Mouse (Mus musculus) midbrain, embryonic 10.5 days (tissue): ENCODE measurements around the gene Gm11992. TPM values are rescaled to one million over a fixed set of nuclear protein-coding genes. Genes with fewer than 3 reads are reported as not detected.

ENCODE experiments used
- DNase-seq: peaks from one replicate; pipeline ENCODE4 v3.0.0-alpha.2; 2017; ENCODE audit warnings: low spot score
- H3K27ac ChIP-seq: fragments of 300-500 bp; sonication (generic); replicated peaks from 2 replicates; pipeline ENCODE4 v1.5.1; 2016; ENCODE audit warnings: mild to moderate bottlenecking
- H3K27me3 ChIP-seq: fragments of 300-500 bp; sonication (generic); 2 replicates; pipeline ENCODE4 v1.6.1; 2016; ENCODE audit warnings: low read depth, mild to moderate bottlenecking; ENCODE audit not compliant: poor library complexity, severe bottlenecking
- H3K36me3 ChIP-seq: fragments of 300-500 bp; sonication (generic); 2 replicates; pipeline ENCODE4 v1.6.1; 2016; ENCODE audit warnings: mild to moderate bottlenecking, moderate library complexity
- H3K4me1 ChIP-seq: fragments of 300-500 bp; sonication (generic); 2 replicates; pipeline ENCODE4 v1.6.1; 2016
- H3K4me3 ChIP-seq: fragments of 300-500 bp; sonication (generic); 2 replicates; pipeline ENCODE4 v1.5.1; 2016; ENCODE audit warnings: mild to moderate bottlenecking, moderate library complexity
- H3K9me3 ChIP-seq: fragments of 300-500 bp; sonication (generic); replicated peaks from 2 replicates; pipeline ENCODE4 v1.6.1; 2016; ENCODE audit warnings: mild to moderate bottlenecking
- WGBS: fragments of 180-500 bp; shearing (Covaris S2); methylation state at CpG from one replicate; pipeline ENCODE4 v1.1.7; 2016; 5-methylcytosine and 5-hydroxymethylcytosine counted together
- polyA plus RNA-seq: library from polyadenylated mRNA; unstranded; fragments of >200 nt; fragmentation: Nextera tagmentation; extraction: Ambion mirVana; gene quantifications from 2 replicates; pipeline ENCODE4 v1.2.1, GENCODE M21; 2016

The Gm11992 gene
- polyA plus RNA-seq, 1 experiment from 2014 or later, result 0.64 TPM

DNA sequence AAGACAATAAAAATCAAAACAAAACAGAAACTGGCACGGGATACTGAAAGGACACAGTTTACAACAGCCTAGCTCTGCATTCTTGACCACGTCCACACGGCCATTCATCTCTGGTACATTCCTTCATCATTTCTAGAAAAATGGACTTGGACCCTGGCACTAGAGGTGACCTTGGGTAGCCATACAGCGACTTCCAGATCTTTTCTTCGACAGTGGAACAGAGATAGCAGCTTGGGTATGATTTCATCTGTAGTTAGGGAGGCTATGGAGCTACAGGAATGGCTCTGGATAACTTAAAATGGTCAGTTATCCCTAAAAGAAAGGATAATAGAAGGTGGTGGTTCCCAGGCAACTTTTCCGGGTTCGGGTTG, 69.6 kb downstream of the Gm11992 start, which contains the start of gene Upp1:
Gene Upp1, plus strand, starts transcription at position 54 of the 371 bp plus-strand sequence.
- no peak for DNase-seq
- peaks cover 52% of the 10 kb centered on the region for H3K4me1 ChIP-seq
- peak within 1 kb of the TSS; percentile 43 for H3K27ac ChIP-seq
- H3K4me3 ChIP-seq, result peak within 1 kb of the TSS; percentile 60
- no peaks in the 10 kb centered on the region for H3K9me3 ChIP-seq
- no peaks in the 10 kb centered on the region for H3K36me3 ChIP-seq
- peaks cover 66% of the 10 kb centered on the region for H3K27me3 ChIP-seq
- 2% methylated on average over 7 of the region's 7 CpGs for WGBS

DNA sequence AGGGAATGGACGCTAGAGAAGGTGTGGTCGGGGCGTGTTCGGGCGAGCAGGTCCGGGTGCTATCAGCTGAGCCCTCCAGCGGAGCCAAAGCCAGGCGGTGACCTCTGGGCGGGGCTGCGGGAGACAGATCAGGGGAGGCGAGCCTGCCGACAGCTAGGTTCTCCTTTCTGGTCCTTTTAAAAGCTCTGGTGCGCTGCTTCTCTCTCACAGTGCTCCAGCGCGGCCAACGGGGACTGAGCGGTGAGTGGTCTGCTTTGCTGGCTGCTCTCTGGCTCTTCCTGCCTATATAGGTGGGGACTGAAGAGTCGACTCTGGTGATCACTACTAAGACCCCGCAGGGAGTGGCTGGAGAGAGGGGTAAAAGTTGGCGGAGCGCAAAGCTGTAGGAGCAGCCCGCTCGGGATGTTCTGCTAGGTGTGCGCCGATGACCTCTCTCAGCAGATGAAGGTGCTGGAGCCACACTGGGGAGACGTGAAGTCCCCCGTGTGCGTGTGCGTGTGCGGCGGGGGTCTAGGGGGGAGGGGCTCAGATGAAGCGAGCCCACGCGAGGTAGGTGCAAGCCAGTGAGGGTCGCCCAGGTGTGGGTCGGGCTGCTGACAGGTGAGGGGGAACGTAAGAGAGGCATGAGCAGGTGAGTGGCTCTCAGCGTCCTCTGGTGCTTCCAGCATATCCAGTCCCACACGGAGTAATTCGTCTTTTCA, 70.2 kb downstream of the Gm11992 start:
- Histone ChIP-seq H3K36me3 (no peaks in the 10 kb centered on the region), H3K4me1 (peaks cover 52% of the 10 kb centered on the region), H3K27ac (peak overlapping the region; percentile 43), H3K9me3 (no peaks in the 10 kb centered on the region), H3K4me3 (peak overlapping the region; percentile 60), H3K27me3 (peaks cover 66% of the 10 kb centered on the region)
- peak; percentile 58 for DNase-seq
- under 1% methylated on average over 40 of the region's 40 CpGs for WGBS

Other genes starting within 250 kb of the Gm11992 start
- 0.05 and 0.07 TPM in 2 replicates for gene Pkd1l1, start 75.3 kb upstream of the Gm11992 start, polyA plus RNA-seq
- gene Hus1, start 37.4 kb upstream of the Gm11992 start, polyA plus RNA-seq, result 21.5 and 23.2 TPM in 2 replicates
- gene Sun3, start 397 bp downstream of the Gm11992 start, polyA plus RNA-seq, result 0.15 TPM in 1 of 2 replicates, not detected in the other
- 10.6 and 12.1 TPM in 2 replicates for gene Upp1, start 69.5 kb downstream of the Gm11992 start, polyA plus RNA-seq
- gene Abca13, start 143.3 kb downstream of the Gm11992 start, polyA plus RNA-seq, result 0.01 TPM in 1 of 2 replicates, not detected in the other